Mouse (Mus musculus) liver (tissue): ENCODE measurements around the gene Vav1.
"Not testable (repeated sequence)": the region's sequence is repeated elsewhere in the genome, so short reads cannot be mapped to it uniquely, and the experiment has no call there.

Experiments used
- DNase-seq: peaks from one replicate; pipeline ENCODE4 v3.0.0-alpha.2; 2020; ENCODE audit warnings: mixed read lengths

Gene Vav1

GRCm38 (mm10) chr17:57253306-57253705 lies 25.6 kb upstream of the Vav1 start:
- no peak for DNase-seq

DNA sequence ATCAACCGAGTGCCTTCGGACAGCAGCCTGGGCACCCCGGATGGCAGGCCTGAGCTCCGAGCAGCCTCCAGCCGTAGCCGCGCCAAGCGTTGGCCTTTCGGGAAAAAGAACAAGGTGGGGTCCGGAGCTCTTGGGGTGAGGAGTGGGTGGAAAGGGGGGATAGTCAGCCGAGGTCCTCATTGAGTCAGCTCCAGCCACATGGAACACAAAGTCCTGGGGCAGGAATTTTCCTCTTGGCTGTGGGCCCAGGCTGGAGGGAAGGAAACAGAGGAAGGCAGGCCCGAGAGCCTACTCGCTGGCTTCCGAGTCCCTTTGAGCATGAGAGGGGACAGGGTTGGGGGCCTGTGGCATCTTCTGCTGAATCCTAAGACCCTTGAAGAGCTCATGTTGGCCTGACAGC lies 23.5 kb upstream of the Vav1 start:
- DNase-seq: no peak

DNA sequence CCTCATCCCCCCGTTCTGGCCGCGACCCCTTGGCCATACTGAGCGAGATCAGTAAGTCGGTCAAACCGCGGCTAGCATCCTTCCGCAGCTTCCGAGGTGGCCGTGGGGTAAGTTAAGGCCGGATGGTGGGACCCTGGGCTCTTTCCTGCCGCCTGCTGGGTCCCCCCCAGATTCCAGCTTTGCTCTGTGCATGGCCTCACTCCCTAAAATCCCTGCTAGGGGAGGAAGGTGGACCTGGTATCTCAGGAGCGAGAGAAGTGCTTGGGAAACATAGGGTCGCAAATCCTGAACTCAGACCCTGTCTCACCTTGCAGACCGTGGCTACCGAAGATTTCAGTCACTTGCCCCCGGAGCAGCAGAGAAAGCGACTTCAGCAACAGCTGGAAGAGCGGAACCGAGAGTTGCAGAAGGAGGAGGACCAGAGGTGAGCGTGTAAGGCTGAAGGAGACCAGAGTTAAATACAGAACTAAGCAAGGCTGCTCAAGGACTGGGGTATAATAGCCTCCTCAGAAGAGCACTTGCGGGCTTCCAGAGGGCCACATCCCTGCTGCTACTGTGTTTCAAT lies 21.9 kb upstream of the Vav1 start:
- no peak for DNase-seq

- DNase-seq: no peak
Observed at GRCm38 (mm10) chr17:57258191-57258590, 20.7 kb upstream of the Vav1 start.

DNA sequence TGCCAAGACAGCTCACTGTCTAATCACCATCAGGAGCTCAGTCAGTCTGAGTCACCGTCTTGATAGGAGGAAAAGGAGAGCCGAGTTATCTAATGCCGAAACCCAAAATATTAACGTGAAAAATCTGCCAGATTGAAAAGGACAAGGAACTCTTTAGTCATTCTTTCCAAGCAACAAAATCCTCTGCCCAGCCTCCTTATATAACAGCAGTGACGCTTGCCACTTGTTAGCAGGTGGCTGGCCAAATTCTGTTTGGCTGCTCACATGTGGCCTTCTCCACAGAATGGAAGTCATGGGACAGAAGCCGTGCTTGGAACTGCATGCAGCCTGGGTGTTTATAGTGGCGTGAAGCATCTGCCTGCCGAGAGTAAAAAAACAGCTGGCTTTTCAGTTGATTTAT lies 19.2 kb upstream of the Vav1 start:
- DNase-seq: no peak

DNA sequence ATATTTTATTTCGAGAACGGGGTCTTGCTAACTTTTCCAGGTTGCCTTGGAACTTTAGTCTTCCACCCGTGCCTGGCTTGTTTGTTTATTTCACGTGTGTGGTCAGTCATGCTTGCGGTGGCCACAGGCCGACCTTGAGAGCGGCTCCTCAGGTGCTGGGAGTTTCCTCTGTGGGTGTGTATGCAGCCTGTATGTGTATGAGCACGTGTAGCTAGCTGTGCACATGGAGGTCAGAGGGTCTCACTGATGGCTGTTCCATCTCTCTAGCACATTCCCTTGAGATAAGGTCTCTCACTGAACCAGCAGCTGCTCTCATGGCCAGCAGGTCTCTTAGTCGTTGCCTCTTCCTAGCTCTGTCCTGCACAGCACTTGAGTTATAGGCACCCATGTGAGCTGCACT lies 18.5 kb upstream of the Vav1 start:
- DNase-seq: no peak

DNA sequence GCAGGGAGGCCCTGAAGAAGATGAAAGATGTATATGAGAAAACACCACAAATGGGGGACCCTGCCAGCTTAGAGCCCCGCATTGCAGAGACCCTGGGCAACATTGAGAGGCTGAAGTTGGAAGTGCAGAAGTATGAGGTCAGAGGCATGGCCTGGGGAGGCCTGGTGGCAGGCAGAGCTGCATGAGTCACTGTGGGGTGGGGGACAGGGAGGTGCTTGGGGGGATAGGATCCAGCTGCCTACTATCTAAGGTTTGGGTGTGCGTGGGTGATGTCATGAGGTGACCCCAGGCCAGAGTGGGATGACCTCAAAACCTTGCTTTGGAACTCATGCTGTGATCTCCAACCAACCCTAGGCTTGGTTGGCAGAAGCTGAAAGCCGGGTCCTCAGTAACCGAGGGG lies 17.6 kb upstream of the Vav1 start:
- DNase-seq: no peak

- no peak for DNase-seq
Observed at GRCm38 (mm10) chr17:57261796-57262195, 17.1 kb upstream of the Vav1 start.

GRCm38 (mm10) chr17:57262901-57263550 lies 15.9 kb upstream of the Vav1 start:
- DNase-seq: no peak

DNA sequence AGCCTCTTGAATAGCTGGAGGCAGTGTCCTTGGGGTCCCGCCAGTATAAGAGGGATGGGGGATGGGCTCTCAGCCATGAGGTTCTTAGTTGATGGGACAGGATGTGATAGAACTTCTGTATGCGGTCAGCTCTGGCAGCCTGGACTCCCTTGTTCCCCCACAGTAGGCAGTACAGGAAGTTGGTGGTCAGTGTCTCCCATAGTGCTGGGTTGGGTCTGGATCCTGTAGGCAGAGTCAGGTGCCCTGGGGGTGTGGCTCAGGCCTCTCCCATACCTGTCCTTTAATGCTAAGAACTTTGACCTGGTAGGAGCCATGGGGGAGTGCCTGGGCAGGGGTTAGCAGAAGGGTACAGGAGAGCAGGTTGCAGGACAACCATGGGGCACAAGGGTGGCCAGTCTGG lies 14.7 kb upstream of the Vav1 start:
- DNase-seq: no peak

DNA sequence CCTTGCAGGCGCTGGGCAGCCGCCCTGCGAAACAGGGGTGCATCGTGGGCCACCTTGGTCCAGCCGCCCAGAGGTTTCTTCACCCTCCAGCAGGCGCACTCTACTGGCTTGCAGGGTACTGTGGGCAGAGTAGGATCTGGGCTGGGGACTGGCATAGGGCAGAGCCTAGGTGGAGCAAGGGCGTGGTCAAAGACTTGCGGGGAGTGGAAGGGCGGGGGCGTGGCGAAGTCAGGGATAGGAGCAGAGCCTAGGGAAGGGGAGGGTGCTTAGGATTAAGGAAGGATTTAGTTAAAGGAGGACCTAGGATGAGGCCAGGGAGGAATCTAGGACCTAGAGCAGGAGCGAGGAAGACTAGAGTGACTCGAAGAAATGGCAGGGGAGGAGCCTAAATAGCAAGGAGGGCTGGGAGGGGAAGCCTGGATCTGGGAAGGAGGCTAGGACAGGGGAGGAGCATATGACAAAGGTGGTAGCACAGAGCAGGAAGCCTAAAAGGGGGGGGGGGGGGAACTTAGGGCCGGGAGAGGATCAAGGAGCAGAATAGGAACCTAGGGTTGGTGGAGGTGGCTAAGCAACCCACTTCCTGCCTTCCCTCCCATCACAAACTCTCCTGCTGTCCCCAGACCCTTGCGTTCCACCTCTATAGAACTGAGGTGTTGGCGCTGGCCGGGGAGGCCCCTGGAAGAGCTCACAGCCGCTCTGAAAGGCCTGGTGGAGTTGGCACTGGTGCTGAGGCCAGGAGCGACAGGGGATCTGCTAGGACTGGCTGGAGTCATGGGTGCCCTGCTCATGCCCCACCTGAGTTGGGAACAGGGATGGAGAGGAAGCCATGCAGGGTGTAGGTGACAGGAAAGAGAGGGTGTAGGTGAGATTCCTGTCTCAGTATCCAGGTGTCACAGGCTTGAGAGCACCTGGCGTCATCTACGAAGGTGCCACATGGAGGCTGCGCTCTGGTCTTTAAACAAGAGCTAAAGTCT lies 13.6 kb upstream of the Vav1 start:
- peak; percentile 80 for DNase-seq

GRCm38 (mm10) chr17:57267556-57268126 lies 11.3 kb upstream of the Vav1 start:
- no peak for DNase-seq

DNA sequence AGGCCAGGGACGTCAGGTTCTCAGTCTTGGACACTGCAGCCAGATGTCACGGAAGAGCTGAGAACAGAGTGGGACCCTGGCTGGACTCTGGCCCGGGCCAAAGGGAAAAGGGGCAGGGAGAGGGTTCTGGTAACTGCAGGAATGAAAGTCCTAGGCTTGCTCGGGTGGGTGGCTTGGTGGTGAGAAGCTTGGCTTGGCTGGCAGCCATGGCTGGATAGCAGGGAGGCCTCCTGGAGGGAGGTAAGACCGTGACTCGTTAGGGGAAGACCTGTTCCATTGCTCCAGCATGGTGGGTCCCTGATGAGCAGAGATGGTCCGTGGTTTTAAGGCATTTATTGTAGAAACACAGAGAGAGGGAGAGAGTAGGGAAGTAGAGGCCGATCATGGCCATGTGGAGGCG lies 7.6 kb upstream of the Vav1 start:
- no peak for DNase-seq

GRCm38 (mm10) chr17:57273846-57274245 lies 5.1 kb upstream of the Vav1 start:
- no peak for DNase-seq

- DNase-seq: no peak
Observed at GRCm38 (mm10) chr17:57274686-57275085, 4.2 kb upstream of the Vav1 start.

DNA sequence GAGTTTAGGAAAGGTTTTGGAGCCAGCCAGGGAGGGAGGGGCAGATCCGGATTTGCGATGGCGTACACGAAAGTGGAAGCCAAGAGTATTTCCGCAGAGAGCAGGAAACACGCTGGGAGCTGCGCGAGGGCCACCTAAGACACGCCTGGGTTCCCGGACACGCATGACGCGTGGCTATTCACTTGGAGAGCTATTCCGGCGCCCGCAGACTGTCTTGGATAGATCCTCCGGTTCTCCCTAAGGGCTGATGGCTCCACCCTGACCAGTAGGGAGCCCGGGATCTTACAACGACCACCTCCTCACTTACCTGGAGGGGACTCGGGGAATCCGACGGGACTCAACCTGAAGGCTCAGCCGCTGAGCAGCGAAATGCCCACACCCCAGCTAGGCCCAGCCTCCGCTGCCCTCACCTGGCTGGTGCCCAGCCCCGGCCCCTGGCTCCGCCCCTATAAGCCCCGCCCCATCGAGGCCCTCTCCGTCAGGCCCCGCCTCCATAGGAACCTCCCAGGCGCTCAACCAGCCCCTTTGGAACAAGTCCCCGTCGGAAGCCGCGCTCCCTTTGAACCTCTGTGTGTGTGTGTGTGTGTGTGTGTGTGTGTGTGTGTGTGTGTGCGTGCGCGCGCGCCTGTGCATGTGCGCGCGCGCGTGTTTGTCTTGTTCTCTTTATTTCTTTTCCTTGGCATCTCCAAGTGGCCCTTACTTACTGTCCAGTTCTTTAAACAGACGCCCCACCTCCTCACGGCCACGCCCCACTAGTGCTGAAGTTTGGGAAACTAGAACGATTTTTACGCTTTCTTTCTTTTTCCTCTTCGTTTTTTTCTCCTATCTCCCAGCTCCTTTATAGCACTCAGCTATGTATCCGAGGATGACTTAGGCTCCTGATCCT lies 3.5 kb upstream of the Vav1 start:
- DNase-seq: peak; percentile 88

DNA sequence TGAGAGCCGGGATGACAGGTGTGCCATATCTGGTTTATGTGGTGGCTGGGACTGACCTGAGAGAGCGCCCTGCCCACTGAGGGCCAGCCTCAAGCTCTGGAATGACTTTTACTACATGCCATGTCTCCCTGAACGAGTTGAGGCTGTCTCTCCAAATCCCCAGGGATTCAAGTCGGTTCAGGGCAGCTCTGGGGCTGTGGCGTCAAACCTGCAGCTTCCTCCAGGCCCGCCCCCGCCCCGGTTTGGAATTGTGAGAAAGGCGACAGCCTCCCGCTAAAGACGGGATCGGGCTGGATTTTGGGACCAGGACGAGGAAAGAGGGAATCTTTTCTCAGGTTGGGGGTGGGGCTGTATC lies 2.9 kb upstream of the Vav1 start:
- no peak for DNase-seq

- peak; percentile 60 for DNase-seq
Observed at GRCm38 (mm10) chr17:57276634-57277121, 2.2 kb upstream of the Vav1 start.

- not testable (repeated sequence) for DNase-seq
Observed at GRCm38 (mm10) chr17:57277598-57278261, 1.2 kb upstream of the Vav1 start.

- no peak for DNase-seq
Observed at GRCm38 (mm10) chr17:57278537-57278936, 363 bp upstream of the Vav1 start.

DNA sequence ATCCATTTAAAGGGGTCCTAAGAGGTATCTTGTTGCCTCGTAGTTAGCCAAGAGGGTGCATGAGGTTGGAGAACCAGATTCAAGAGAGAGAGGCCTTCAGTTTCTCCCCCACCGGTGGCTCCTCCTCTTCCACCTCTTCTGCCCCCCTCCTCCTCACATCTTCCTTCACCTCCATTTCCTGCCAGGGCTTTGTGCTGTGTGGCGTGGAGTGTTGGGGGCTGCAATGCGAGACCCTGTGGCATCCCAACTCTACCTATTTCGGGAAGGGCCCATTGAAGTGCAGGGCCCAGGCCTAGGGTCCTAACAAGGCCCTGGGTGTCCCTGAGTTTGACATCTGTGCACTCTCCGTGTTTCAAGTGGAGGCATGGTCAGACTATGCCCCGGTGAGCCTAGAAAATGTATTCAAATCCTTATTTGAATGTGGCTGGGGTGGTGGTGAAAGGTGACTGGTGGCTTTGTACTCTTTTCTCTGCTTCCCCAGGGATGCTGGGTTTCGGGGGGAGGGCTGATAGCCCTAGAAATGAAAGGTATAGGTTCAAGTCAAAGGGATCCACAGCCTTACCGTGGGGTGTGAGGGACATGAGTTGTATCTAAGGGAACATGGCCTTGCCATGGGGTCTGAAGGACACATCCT lies 808 bp downstream of the Vav1 start:
- DNase-seq: no peak
